Mouse (Mus musculus): ENCODE results near the gene Plekhs1.

DNA sequence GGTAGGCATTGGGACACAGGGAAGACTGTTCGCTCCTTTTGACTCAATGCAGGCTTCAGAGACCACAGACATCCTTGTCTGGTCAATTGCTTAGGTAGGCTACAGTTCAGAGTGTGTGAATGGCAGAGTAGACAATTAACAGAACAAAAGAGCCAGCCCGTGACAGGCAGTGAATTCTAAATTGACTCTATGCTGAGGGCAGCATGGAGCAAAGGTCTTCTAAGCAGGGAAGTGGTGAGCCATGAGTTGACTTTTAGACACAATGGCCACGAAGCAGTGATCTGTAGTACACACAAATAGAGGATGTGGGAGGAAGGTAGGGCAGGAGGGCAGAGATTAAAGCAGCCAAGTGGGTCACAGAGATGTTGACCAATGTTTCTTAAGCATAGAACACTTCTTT, 16.4 kb downstream of the Plekhs1 start:
- TF ChIP-seq POLR2A (IDR thresholded peaks at IDR 0.05; ENCODE audit: borderline replicate concordance, insufficient read depth, low read length) (no peak), CTCF (IDR thresholded peaks at IDR 0.05; ENCODE audit: borderline replicate concordance, insufficient read depth, low read depth, low read length) (no peak)
